Mouse (Mus musculus) intestine, embryonic 16.5 days (tissue): ENCODE data around the gene Cdk5r1. TPM values are rescaled to one million over a fixed set of nuclear protein-coding genes. Genes with fewer than 3 reads are reported as not detected.

Experiments
- ATAC-seq: fragments of 200-750 bp; cut with Nextera tagmentation; 2 replicates; pipeline ENCODE4 v1.8.0; 2017; ENCODE audit warnings: moderate TSS enrichment, moderate library complexity
- H3K27ac ChIP-seq: fragments of 300-500 bp; sonication (generic); 2 replicates; pipeline ENCODE4 v1.5.1; 2014; ENCODE audit warnings: mild to moderate bottlenecking, low read length
- H3K27me3 ChIP-seq: fragments of 300-500 bp; sonication (generic); replicated peaks from 2 replicates; pipeline ENCODE4 v1.6.1; 2014; ENCODE audit warnings: low read length, control low read depth, mixed read lengths; ENCODE audit not compliant: control insufficient read depth, insufficient read depth
- H3K36me3 ChIP-seq: fragments of 300-500 bp; sonication (generic); 2 replicates; pipeline ENCODE4 v1.6.1; 2014; ENCODE audit warnings: low read length, control low read depth; ENCODE audit not compliant: control insufficient read depth, insufficient read depth
- H3K4me1 ChIP-seq: fragments of 300-500 bp; sonication (generic); 2 replicates; pipeline ENCODE4 v1.6.1; 2014; ENCODE audit warnings: low read length, control low read depth, mixed read lengths; ENCODE audit not compliant: control insufficient read depth, insufficient read depth
- H3K4me2 ChIP-seq: fragments of 300-500 bp; sonication (generic); 2 replicates; pipeline ENCODE4 v1.6.1; 2014; ENCODE audit warnings: low read depth, low read length, control low read depth
- H3K4me3 ChIP-seq: fragments of 300-500 bp; sonication (generic); 2 replicates; pipeline ENCODE4 v1.5.1; 2014; ENCODE audit warnings: mild to moderate bottlenecking, low read length
- H3K9ac ChIP-seq: fragments of 300-500 bp; sonication (generic); 2 replicates; pipeline ENCODE4 v1.6.1; 2014; ENCODE audit warnings: low read depth, low read length
- H3K9me3 ChIP-seq: fragments of 300-500 bp; sonication (generic); 2 replicates; pipeline ENCODE4 v1.6.1; 2016; ENCODE audit warnings: low read length, control low read depth; ENCODE audit not compliant: control insufficient read depth
- WGBS: fragments of 180-500 bp; shearing (Covaris S2); extraction: QIAGEN DNeasy Blood & Tissue Kit; methylation state at CpG from one replicate; pipeline ENCODE4 v1.1.7; 2014; 5-methylcytosine and 5-hydroxymethylcytosine counted together
- polyA plus RNA-seq: library from polyadenylated mRNA; unstranded; fragments of >200 nt; fragmentation: Nextera tagmentation; extraction: Ambion mirVana; gene quantifications from 2 replicates; pipeline ENCODE4 v1.2.1, GENCODE M21; 2015

The Cdk5r1 gene
- polyA plus RNA-seq, 1 experiment from 2014 or later, result 0.88 TPM

- no peak overlapping the region for H3K4me3 ChIP-seq
- no peak overlapping the region for H3K27ac ChIP-seq
- no peak overlapping the region for H3K9ac ChIP-seq
- 0 out of 2 replicates have a peak, but pooled peaks cover 2% of the 10 kb centered on the region for H3K4me1 ChIP-seq
- H3K27me3 ChIP-seq, result no peaks in the 10 kb centered on the region
- no peaks in the 10 kb centered on the region for H3K9me3 ChIP-seq
- H3K36me3 ChIP-seq, result no peaks in the 10 kb centered on the region; the same call in 1 of the 2 replicates
- H3K4me2 ChIP-seq, result no peak overlapping the region
- WGBS, result 83% methylated on average over 10 of the region's 10 CpGs
- ATAC-seq, result no peak
Observed at GRCm38 (mm10) chr11:80485622-80486206, 8.9 kb downstream of the Cdk5r1 start.

GRCm38 (mm10) chr11:80487904-80488587 lies 11.2 kb downstream of the Cdk5r1 start:
- no peaks in the 10 kb centered on the region for H3K9me3 ChIP-seq
- 71% methylated on average over 15 of the region's 15 CpGs for WGBS

DNA sequence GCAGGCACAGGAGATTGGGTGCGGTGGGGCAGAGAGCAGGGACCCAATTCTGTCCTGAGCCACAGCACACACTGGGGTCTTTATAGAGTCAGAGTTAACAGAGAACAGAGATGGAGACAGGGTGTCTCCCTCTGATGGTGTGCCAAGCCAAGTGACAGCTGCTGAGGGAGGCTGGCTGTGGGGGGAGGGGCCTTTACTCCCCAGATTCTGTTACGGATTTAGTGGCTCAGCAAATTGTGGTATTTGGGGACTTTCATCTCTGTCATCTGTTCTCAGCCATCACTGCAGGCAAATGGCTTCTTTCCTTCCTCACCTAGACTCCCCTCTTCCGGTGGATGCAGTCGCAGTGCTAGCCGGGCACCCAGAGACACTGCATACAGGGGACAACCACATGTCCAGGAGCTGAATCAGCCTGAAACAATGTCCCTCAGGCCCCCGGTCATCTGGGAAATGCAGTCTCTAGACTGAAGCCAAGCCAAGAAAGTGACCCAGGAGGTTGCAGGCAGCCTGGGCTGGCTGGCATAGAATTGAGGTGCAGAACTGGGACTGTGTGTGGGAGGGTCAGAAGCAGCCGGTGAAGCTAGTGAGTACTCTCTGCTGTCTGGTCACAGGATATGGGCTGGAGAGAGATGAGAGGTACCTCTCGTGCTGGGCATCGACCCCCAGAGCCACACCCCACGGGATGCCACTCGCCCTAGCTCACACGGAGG lies 12.5 kb downstream of the Cdk5r1 start:
- 70% methylated on average over 12 of the region's 12 CpGs for WGBS
- 0 out of 2 replicates have a peak, but pooled peaks cover 2% of the 10 kb centered on the region for H3K4me1 ChIP-seq
- no peak overlapping the region for H3K9ac ChIP-seq
- no peaks in the 10 kb centered on the region for H3K36me3 ChIP-seq
- H3K9me3 ChIP-seq, result no peaks in the 10 kb centered on the region
- no peak overlapping the region for H3K4me3 ChIP-seq
- no peak overlapping the region for H3K4me2 ChIP-seq
- ATAC-seq, result no peak
- H3K27ac ChIP-seq, result no peak overlapping the region
- no peaks in the 10 kb centered on the region for H3K27me3 ChIP-seq

More at GRCm38 (mm10) chr11:80487904-80488587, 11.2 kb downstream of the Cdk5r1 start:
- Histone ChIP-seq H3K27ac (no peak overlapping the region), H3K9ac (no peak overlapping the region), H3K27me3 (no peaks in the 10 kb centered on the region), H3K4me2 (no peak overlapping the region), H3K4me1 (0 out of 2 replicates have a peak, but pooled peaks cover 2% of the 10 kb centered on the region), H3K4me3 (no peak overlapping the region), H3K36me3 (no peaks in the 10 kb centered on the region)
- ATAC-seq, result no peak

GRCm38 (mm10) chr11:80489882-80490196 lies 13.0 kb downstream of the Cdk5r1 start:
- H3K4me3 ChIP-seq, result no peak overlapping the region

DNA sequence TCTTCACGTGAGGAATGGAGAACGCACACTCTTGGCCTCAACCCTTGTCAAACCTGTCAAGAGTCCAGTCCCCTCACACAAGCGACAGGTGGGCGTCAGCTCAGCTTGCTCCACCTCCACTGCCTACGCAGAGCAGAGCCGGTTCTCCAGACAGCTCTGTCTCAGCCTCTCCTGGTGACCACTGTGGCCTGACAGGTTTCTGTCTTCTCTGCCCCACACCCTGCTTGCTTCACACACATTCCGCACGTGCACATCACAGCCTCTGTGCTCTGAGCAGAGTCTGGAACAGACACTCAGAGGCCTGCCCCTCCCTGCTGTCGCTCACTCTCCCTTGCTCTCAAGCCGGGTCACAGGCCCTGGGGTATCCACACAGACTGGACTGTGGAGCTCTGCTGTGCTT lies 14.0 kb downstream of the Cdk5r1 start:
- no peak overlapping the region for H3K9ac ChIP-seq
- 69% methylated on average over 10 of the region's 10 CpGs for WGBS
- peak; percentile 50; the same call in 1 of the 2 replicates for ATAC-seq

More at GRCm38 (mm10) chr11:80489882-80490196, 13.0 kb downstream of the Cdk5r1 start:
- Histone ChIP-seq H3K9me3 (no peaks in the 10 kb centered on the region), H3K4me1 (0 out of 2 replicates have a peak, but pooled peaks cover 2% of the 10 kb centered on the region), H3K36me3 (no peaks in the 10 kb centered on the region), H3K27me3 (no peaks in the 10 kb centered on the region), H3K4me2 (no peak overlapping the region), H3K27ac (no peak overlapping the region), H3K9ac (no peak overlapping the region)
- 54% methylated on average over 5 of the region's 5 CpGs for WGBS
- ATAC-seq, result no peak

GRCm38 (mm10) chr11:80493186-80493585 lies 16.4 kb downstream of the Cdk5r1 start:
- no peak overlapping the region for H3K27ac ChIP-seq
- WGBS, result 90% methylated on average over 5 of the region's 5 CpGs
- no peak overlapping the region for H3K4me3 ChIP-seq
- no peaks in the 10 kb centered on the region for H3K9me3 ChIP-seq
- H3K4me2 ChIP-seq, result no peak overlapping the region
- no peak for ATAC-seq
- no peak overlapping the region for H3K9ac ChIP-seq
- H3K4me1 ChIP-seq, result 0 out of 2 replicates have a peak, but pooled peaks cover 2% of the 10 kb centered on the region
- H3K27me3 ChIP-seq, result no peaks in the 10 kb centered on the region
- no peaks in the 10 kb centered on the region for H3K36me3 ChIP-seq

More for the DNA sequence above, 14.0 kb downstream of the Cdk5r1 start:
- H3K4me1 ChIP-seq, result 0 out of 2 replicates have a peak, but pooled peaks cover 2% of the 10 kb centered on the region
- H3K9me3 ChIP-seq, result no peaks in the 10 kb centered on the region
- H3K36me3 ChIP-seq, result no peaks in the 10 kb centered on the region
- H3K4me2 ChIP-seq, result no peak overlapping the region
- H3K4me3 ChIP-seq, result no peak overlapping the region
- no peaks in the 10 kb centered on the region for H3K27me3 ChIP-seq
- H3K27ac ChIP-seq, result no peak overlapping the region

GRCm38 (mm10) chr11:80494852-80495251 lies 18.0 kb downstream of the Cdk5r1 start:
- Histone ChIP-seq H3K36me3 (no peaks in the 10 kb centered on the region), H3K27ac (no peak overlapping the region), H3K9me3 (no peaks in the 10 kb centered on the region), H3K4me2 (no peak overlapping the region), H3K9ac (no peak overlapping the region), H3K4me3 (no peak overlapping the region), H3K4me1 (no peaks in the 10 kb centered on the region), H3K27me3 (no peaks in the 10 kb centered on the region)
- no peak for ATAC-seq
- WGBS, result 76% methylated on average over 9 of the region's 9 CpGs

DNA sequence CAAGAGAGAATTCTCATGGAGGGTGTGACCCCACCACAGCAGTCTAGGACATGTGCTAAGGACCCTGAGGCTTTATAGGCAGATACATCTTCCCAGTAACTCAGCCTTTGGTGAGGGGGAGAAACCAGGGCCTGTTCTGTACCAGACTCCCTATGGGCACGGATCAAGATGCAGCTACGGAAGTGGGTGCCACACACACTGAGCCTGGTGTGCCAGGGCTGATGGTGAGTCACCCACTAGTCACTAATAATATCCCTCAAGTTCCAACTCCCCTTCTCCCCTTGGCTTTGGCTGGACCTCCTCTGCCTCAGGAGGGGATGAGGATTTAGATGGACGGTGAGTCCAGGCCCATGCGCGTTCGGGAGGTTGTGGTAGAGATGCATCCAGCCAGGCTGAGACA lies 19.1 kb downstream of the Cdk5r1 start:
- Histone ChIP-seq H3K27me3 (no peaks in the 10 kb centered on the region), H3K27ac (no peak overlapping the region), H3K9ac (no peak overlapping the region), H3K4me3 (no peak overlapping the region), H3K36me3 (no peaks in the 10 kb centered on the region), H3K4me2 (no peak overlapping the region), H3K4me1 (no peaks in the 10 kb centered on the region), H3K9me3 (no peaks in the 10 kb centered on the region)
- no peak for ATAC-seq
- WGBS, result 89% methylated on average over 6 of the region's 6 CpGs

- H3K9ac ChIP-seq, result no peak overlapping the region
- H3K27ac ChIP-seq, result no peak overlapping the region
- no peak for ATAC-seq
- no peaks in the 10 kb centered on the region for H3K4me1 ChIP-seq
- no peaks in the 10 kb centered on the region for H3K36me3 ChIP-seq
- H3K9me3 ChIP-seq, result no peaks in the 10 kb centered on the region
- 84% methylated on average over 1 of the region's 1 CpGs for WGBS
- H3K4me3 ChIP-seq, result no peak overlapping the region
- no peaks in the 10 kb centered on the region for H3K27me3 ChIP-seq
- H3K4me2 ChIP-seq, result no peak overlapping the region
Observed at GRCm38 (mm10) chr11:80496640-80497039, 19.8 kb downstream of the Cdk5r1 start.
